Mouse (Mus musculus) thymus, postnatal 25 days (tissue): ENCODE measurements at regions not wholly inside any gene's neighbourhood (a gene's known extent, or its start where the extent isn't known, plus 50 kb on each side); places are given as distances from the start of the nearest gene placed in this dataset.
"Not testable (repeated sequence)": the region's sequence is repeated elsewhere in the genome, so short reads cannot be mapped to it uniquely, and the experiment has no call there.

Source experiments
- DNase-seq: peaks from one replicate; pipeline ENCODE4 v3.0.0; 2022

- DNase-seq = no peak
Measured at GRCm38 (mm10) chr12:93142265-93142664, 1293.3 kb upstream of the Sel1l start.

DNA sequence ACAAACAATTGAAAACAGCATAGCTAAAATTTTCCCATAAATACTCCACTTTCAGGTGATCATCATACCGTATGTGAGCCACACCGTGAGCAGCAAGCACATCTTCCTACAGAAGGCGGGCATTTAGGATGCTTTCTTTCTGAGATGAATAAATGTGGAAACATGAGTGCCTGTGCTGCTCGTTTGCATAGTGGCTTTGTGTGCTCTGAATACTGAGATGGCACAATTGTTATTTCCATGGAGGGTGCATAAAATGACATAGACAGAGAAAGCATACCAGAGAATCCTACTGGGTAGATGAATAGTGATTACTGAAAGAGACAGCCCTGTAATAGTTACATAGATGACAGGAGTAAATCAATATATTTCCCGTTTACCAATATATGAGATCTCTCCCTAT is 1287.4 kb upstream of the Sel1l start:
- no peak for DNase-seq

DNA sequence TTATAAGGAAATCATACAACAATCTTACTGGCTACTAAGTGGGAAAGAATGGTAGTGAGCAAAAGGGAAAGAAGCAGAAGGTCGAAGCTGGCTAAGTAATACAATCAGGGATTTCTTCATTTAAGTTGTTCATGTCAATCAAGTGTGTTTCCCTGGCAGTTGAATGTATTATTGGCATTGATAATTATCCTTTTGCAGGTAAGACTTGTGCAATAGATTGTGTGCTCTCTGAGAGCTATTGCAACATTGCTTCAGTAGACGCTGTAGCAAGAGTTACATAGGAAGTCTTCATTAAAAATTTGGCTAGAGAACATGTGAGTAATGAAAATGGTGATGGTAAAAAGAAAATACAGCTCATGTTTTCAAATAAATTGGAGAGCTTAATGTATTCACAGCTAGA is 1273.3 kb upstream of the Sel1l start:
- no peak for DNase-seq

DNA sequence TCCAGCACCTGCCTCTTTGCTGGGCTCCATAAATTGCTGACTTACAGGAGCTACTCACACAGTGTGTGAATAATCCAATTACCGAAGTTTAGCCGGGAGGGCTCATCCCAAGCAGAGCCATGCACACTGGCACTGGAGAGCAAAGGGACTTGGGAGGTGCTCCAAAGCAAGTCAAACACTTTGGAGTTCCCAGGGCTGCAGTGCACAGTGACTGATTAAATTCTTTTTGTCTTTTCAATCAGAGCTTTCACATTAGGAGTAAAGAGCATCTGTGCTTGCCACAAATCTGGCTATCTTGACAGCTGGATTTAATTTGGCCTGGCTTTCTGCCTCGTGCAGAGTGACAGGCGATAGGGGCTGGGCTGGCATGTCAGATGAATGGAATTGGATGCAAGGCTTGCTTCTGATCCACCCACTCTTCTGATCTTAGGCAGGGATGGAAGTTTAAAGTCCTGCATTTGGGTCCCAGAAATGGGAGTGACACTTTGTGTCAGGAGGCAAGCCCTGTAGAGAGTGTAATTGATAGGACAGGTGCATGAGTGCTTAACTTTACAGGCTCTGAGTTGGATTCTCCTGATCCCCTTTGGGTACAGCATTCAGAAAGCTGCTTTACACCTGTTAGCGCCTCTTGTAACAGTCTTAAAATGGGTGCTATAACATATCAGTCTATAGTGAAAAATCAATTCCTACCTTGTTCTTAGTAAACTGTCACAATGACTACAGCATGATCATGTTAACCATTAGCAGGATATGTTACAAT is 1239.3 kb upstream of the Sel1l start:
- DNase-seq = no peak

- no peak for DNase-seq
Measured at GRCm38 (mm10) chr12:93063864-93064263, 1214.9 kb upstream of the Sel1l start.

DNA sequence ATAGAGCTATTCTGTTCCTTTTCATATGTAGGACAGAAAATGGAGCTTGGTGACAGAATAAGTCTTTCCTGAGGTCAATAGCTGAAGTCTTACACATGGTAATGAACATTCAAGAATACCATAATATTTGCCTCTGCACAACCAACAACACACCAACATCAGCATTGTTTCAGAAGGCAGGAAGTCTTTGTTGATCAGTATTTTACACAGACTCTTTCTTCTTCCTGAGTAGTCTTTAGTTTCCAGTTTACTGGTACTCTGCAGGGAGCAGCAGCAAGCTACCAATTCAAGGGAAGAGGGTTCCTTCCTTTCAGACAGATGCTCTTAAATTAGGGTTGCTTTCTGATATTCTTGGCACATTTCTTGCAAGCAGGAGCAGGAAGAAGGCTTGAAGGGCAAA is 1170.7 kb upstream of the Sel1l start:
- no peak for DNase-seq

DNA sequence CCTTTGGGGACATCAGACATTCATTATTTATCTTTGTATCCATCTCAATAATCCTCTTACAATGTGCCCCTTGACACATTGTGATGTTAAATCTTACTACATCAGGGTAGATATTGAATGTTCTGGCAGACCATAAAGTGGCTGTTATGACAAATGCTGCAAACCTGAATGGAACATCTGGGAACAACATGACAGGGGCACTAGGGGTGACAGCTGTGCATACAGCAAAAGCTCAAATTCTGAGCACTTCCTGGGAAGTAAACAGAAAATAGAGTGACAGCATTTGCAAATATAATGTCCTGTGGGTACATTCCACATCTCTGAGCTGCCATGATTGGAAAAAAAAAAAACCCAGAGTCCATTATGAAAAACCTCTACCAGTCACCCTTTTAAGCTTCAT is 1162.6 kb upstream of the Sel1l start:
- no peak for DNase-seq

DNA sequence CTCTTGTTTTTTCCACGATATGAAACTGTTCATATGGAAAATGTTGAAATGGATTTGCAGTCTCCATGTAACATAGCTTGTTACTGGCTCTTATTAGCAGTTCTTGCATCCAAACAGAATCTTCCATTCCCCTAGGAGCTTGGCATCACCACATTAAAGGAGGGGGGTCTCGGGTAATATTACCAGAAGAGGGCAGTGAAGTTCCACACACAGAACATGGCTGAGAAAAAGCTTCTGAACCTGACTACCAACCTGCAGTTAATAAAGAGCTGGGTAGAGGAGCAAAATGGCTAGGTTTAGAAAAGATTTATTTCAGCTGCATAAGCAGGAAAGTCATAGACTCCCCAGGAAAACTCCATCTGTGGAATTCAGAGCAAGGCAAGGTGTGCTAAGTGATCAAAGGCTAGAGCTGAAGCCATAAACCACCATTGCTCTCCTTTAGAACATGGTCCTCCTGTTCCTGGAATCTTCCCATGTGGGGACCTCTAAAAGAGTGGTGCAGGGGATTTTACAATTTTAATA is 1157.9 kb upstream of the Sel1l start:
- no peak for DNase-seq

GRCm38 (mm10) chr12:93003125-93003524 is 1154.2 kb upstream of the Sel1l start:
- DNase-seq = no peak

DNA sequence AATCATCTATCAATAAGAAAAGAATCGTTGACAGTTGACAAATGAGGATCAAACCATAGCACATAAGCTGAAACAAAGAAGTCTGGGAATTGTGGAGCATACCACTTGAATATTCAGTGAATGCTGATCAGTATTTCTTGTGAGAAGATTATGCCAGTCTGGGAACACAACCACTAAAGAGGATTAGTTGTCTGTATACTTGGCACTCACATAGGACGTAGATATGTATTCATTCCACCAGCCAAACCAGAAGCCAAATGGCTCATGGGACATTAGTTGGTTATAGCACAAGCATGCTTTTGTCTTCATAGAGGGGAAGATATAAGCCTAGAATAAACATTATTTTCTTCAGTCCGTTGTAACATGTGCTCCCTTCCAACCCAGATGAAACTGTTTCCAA is 1126.7 kb upstream of the Sel1l start:
- DNase-seq = no peak

DNA sequence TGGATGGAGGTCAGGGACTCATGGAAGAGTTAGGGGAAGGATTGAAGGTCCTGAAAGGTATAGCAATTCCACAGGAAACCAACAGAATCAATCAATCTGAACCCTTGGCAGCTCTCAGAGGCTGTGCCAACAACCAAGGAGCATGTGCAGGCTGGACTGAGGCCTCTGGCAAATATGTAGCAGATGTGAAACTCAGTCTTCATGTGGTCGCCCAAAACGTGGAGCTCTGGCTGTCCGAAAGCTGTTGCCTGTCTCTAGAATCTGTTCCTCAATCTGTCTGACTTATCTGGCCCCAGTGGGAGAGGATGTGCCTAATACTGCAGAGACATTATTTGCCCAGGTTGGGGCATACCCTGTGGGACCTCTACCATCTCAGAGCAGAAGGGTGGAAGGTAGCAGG is 1095.4 kb upstream of the Sel1l start:
- no peak for DNase-seq

- DNase-seq = no peak
Measured at GRCm38 (mm10) chr12:92927591-92927990, 1078.6 kb upstream of the Sel1l start.

DNA sequence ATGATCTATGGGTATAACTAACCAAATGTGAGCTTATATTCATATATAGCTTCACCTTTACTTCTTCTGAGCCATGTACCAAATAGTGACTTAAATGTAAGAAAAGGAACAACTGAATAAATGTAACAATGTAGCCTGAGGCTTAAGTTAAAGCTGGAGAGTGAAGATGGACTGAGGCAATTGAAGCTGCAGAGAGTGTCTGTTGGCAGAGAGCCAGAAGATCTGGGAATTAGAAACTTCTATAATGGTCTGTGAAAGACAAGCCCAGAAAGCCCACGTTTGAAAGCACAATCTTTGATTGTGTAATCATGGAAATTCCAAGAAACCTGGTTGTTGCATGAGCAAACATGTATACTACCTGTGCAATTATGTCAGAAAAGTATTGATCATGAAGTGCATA is 1078.0 kb upstream of the Sel1l start:
- DNase-seq = no peak

- DNase-seq = no peak
Measured at GRCm38 (mm10) chr12:92919920-92920319, 1071.0 kb upstream of the Sel1l start.

- DNase-seq = no peak
Measured at GRCm38 (mm10) chr12:92916267-92916666, 1067.3 kb upstream of the Sel1l start.

- DNase-seq = no peak
Measured at GRCm38 (mm10) chr12:92915776-92916175, 1066.8 kb upstream of the Sel1l start.

GRCm38 (mm10) chr12:92915203-92915602 is 1066.2 kb upstream of the Sel1l start:
- no peak for DNase-seq

- no peak for DNase-seq
Measured at GRCm38 (mm10) chr12:92904382-92904781, 1055.4 kb upstream of the Sel1l start.

DNA sequence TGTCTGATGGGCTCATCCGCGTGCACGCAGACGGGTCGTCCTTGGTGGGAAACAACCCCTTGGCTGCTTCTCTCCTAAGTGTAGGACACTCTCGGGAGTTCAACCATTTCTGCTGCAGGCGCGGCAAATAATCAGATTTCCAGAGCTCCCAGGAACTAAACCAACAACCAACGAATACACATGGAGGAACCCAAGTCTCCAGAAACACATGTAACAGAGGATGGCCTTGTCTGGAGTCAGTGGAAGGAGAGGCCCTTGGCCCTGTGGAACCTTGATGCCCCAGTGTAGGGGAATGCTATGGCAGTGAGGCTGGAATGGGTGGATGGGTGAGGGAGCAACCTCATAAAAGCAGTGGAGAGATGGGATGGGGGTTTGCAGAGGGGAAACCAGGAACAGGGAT is 1043.4 kb upstream of the Sel1l start:
- DNase-seq = no peak

GRCm38 (mm10) chr12:92891663-92892062 is 1042.7 kb upstream of the Sel1l start:
- not testable (repeated sequence) for DNase-seq

GRCm38 (mm10) chr12:92891126-92891525 is 1042.2 kb upstream of the Sel1l start:
- not testable (repeated sequence) for DNase-seq

- DNase-seq = no peak
Measured at GRCm38 (mm10) chr12:92887747-92888146, 1038.8 kb upstream of the Sel1l start.

DNA sequence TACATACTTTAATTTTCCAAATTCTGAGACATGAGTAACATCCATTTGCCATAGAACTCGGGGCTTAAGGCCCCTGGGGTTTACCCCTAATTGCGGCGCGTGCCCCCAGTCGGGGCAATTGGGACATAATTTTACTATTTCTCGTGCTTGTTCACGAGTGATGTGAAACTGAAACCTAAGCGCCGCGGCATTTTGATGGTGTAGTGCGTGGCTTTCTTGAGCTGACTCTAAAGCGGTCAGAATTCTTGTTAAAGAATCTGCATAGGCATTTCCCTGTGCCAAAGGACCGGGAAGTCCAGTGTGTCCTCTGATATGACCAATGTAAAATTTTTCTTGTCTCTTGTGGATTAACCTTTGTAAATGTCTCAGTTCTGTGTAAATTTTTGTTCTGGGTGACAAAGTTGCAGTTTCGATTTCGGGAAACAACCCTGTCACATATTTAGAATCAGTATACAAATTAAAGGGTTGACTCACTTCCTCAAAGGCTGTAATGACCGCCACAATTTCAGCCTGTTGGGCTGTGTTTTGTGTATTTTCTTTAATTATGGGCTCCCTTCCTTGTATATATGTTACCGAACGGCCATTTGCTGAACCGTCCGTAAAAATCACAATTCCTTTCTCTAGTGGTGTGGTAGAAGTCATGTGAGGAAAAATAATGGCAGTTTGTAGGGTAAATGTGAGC is 1037.6 kb upstream of the Sel1l start:
- not testable (repeated sequence) for DNase-seq

GRCm38 (mm10) chr12:92884014-92884413 is 1035.1 kb upstream of the Sel1l start:
- not testable (repeated sequence) for DNase-seq
